In the genomic region with DNA sequence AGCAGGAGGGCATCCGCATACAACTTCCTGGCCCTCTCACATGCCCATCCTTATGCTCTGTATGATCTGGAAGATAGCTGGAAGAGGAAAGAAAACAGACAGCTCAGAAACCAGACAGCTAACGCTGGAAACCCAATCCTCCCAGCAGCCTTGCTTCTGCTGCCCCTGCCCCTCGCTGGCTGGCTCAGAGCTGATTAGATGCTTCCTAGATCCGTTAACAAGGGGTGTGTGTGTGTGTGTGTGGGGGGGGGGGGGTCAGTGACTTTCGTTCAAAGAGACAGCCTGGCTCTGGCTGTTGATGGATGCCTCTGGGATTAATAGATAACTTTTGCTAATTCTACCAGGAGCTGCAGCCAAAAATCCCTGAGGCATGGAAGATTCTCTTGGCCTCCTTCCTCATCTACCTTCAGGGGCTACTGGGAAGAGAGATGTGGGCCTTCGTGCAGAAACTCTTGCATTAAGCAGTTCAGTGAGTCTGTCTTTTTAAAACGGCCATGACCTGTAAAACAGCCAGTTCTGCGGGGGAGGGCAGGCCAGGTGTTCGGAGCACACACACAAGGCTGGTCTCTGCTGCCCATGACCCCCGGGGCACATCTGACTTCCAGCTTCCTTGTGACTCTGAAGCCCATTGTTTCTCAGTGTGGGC, we compare ENCODE assay signal across 9 mouse cellular contexts. TPM values are rescaled to one million over a fixed set of nuclear protein-coding genes. Genes with fewer than 3 reads are reported as not detected.
DNase-seq lines count a peak whose midpoint lies in the region; ATAC-seq lines count a peak whose summit lies in the region.
"Had no signal": no experiment of that assay in that cellular context is flagged by ENCODE, and none has a peak within 500 bp of the region (broad histone marks: within the 10 kb centered on the region; RNA-seq: fewer than 3 reads in every experiment).

No protein-coding gene starts in this region.

- no peak for DNase-seq in heart, adult 8-10 months (ENCODE audit: low spot score)
- peak; percentile 75 to 88 for DNase-seq in kidney, adult 8-10 months
- no peak for DNase-seq in layer of hippocampus, postnatal 36 days
- no peak for DNase-seq in ovary, postnatal 14 days (ENCODE audit: low spot score)

- peak overlapping the region; percentile 59 for H3K9ac ChIP-seq in heart, embryonic 16.5 days (ENCODE audit: low read length)
- no peak overlapping the region for H3K9ac ChIP-seq in embryonic facial prominence, embryonic 12.5 days

- peak overlapping the region; percentile 64 for H3K4me2 ChIP-seq in heart, embryonic 16.5 days (ENCODE audit: low read depth, low read length)
- peak overlapping the region; percentile 42 for H3K4me2 ChIP-seq in embryonic facial prominence, embryonic 12.5 days (replicated peaks)

- peak overlapping the region; percentile 53; the same call in 1 of the 2 replicates for H3K27ac ChIP-seq in heart, embryonic 16.5 days (ENCODE audit: low read length)
- H3K27ac ChIP-seq in embryonic facial prominence, embryonic 12.5 days, result peak overlapping the region; percentile 74
- H3K27ac ChIP-seq: macrophage had no signal

- ATAC-seq in heart, embryonic 16.5 days (replicated peaks; ENCODE audit: extremely low read depth, insufficient read depth, low FRiP score), result no peak; the same call in 1 of the 2 replicates
- 0 out of 2 replicates have a peak, but pooled peaks have one; percentile 31 for ATAC-seq in embryonic facial prominence, embryonic 12.5 days (ENCODE audit: insufficient number of reproducible peaks, insufficient read depth, low FRiP score, low TSS enrichment)
- peak; percentile 61 for ATAC-seq in megakaryocyte-erythroid progenitor cell, adult 5-6 weeks (replicated peaks; ENCODE audit: low FRiP score, low TSS enrichment, poor library complexity, severe bottlenecking)
- no peak for ATAC-seq in inflammation-experienced regulatory T-cells, adult 6 months

- no peaks in the 10 kb centered on the region for H3K36me3 ChIP-seq in heart, embryonic 16.5 days (ENCODE audit: control insufficient read depth, insufficient read depth)
- no peaks in the 10 kb centered on the region for H3K36me3 ChIP-seq in embryonic facial prominence, embryonic 12.5 days

- peak overlapping the region; percentile 37 for H3K4me3 ChIP-seq in heart, embryonic 16.5 days (ENCODE audit: low read length)
- H3K4me3 ChIP-seq in embryonic facial prominence, embryonic 12.5 days, result 0 out of 2 replicates have a peak overlapping the region, but pooled peaks have one; percentile 8

- H3K9me3 ChIP-seq in heart, embryonic 16.5 days (replicated peaks; ENCODE audit: control insufficient read depth, low read length), result no peaks in the 10 kb centered on the region
- no peaks in the 10 kb centered on the region for H3K9me3 ChIP-seq in embryonic facial prominence, embryonic 12.5 days

- peaks cover 8% of the 10 kb centered on the region for H3K4me1 ChIP-seq in heart, embryonic 16.5 days (ENCODE audit: control insufficient read depth, insufficient read depth, low read length)
- peaks cover 36% of the 10 kb centered on the region for H3K4me1 ChIP-seq in embryonic facial prominence, embryonic 12.5 days

- H3K27me3 ChIP-seq in heart, embryonic 16.5 days (ENCODE audit: control insufficient read depth, insufficient read depth, low read length), result no peaks in the 10 kb centered on the region
- H3K27me3 ChIP-seq in embryonic facial prominence, embryonic 12.5 days, result no peaks in the 10 kb centered on the region

- 21% methylated on average over 10 of the region's 10 CpGs for WGBS in heart, embryonic 16.5 days
- 8% methylated on average over 10 of the region's 10 CpGs for WGBS in embryonic facial prominence, embryonic 12.5 days

RNA-seq across cellular contexts. Expression of gene Serp2, which starts 23.4 kb away (rescaled TPM):
- 5.5 and 6.3 TPM in 2 replicates for polyA plus RNA-seq in heart, embryonic 16.5 days (2015; fragmentation: Nextera tagmentation; extraction: Ambion mirVana)
- total RNA-seq in heart, adult 8-10 months (2022), result 1 to 10 TPM in 1 of 4 experiments, under 1 TPM in 1, not detected in 2; 0.54 to 1.0 TPM
- polyA plus RNA-seq in embryonic facial prominence, embryonic 12.5 days (2016; fragmentation: Nextera tagmentation; extraction: Ambion mirVana), result 23.3 and 24.3 TPM in 2 replicates
- total RNA-seq in megakaryocyte-erythroid progenitor cell, adult 5-6 weeks (2014; fragmentation: Nextera tagmentation), result 2.6 TPM in 1 of 2 replicates, not detected in the other
- not detected in 2 replicates for total RNA-seq in megakaryocyte-erythroid progenitor cell, adult 5-6 weeks (2017)
- total RNA-seq in layer of hippocampus, postnatal 36 days (2021), result 100 to 1,000 TPM; 140 to 147 TPM
- polyA plus RNA-seq in inflammation-experienced regulatory T-cells, adult 6 months (2017; shearing (Covaris generic)), result 10 to 100 TPM in 1 of 3 experiments, 1 to 10 TPM in 2; 1.5 to 11.1 (median 2.5) TPM
- polyA plus RNA-seq: macrophage had no signal

Comparison
In these comparisons a context has a peak if more than half of its experiments do, and no peak if none do; other contexts are left out.
1. ATAC-seq: peak in embryonic facial prominence, embryonic 12.5 days (single experiment) and megakaryocyte-erythroid progenitor cell, adult 5-6 weeks (single experiment); none in heart, embryonic 16.5 days (single experiment) and inflammation-experienced regulatory T-cells, adult 6 months (single experiment).
2. DNase-seq: peak in kidney, adult 8-10 months (2 of 2); none in heart, adult 8-10 months (single experiment), layer of hippocampus, postnatal 36 days (0 of 2) and ovary, postnatal 14 days (single experiment).
3. RNA of gene Serp2, which starts 23.4 kb away (total RNA-seq): 140 to 147 TPM in layer of hippocampus, postnatal 36 days; 2.6 TPM in megakaryocyte-erythroid progenitor cell, adult 5-6 weeks and 0.54 to 1.0 TPM in heart, adult 8-10 months; every median in the first group is over 10 times any median in the second.